Mouse (Mus musculus) naive thymus-derived CD4-positive, alpha-beta T cell, adult 2 months (primary cell): ENCODE results near the gene Astl.

ENCODE experiments used
- DNase-seq: peaks from one replicate; pipeline ENCODE4 v3.0.0-alpha.2; 2011; ENCODE audit warnings: low read depth

The Astl gene

GRCm38 (mm10) chr2:127367126-127367820 lies 28.8 kb downstream of the Astl start:
- no peak for DNase-seq

GRCm38 (mm10) chr2:127369703-127370376 lies 31.4 kb downstream of the Astl start:
- DNase-seq = no peak

GRCm38 (mm10) chr2:127370561-127371483 lies 32.4 kb downstream of the Astl start:
- no peak for DNase-seq

- no peak for DNase-seq
These were observed 33.0 kb downstream of the Astl start for GRCm38 (mm10) chr2:127371484-127371861.

- DNase-seq = no peak
These were observed 33.6 kb downstream of the Astl start for GRCm38 (mm10) chr2:127372082-127372481.

GRCm38 (mm10) chr2:127374131-127374530 lies 35.7 kb downstream of the Astl start:
- no peak for DNase-seq

GRCm38 (mm10) chr2:127375087-127375486 lies 36.6 kb downstream of the Astl start:
- DNase-seq = no peak

- DNase-seq = peak; percentile 31
These were observed 37.4 kb downstream of the Astl start for GRCm38 (mm10) chr2:127375759-127376341.

- no peak for DNase-seq
These were observed 38.1 kb downstream of the Astl start for GRCm38 (mm10) chr2:127376423-127377051.

GRCm38 (mm10) chr2:127377942-127378610 lies 39.6 kb downstream of the Astl start:
- no peak for DNase-seq

- DNase-seq = no peak
These were observed 40.2 kb downstream of the Astl start for GRCm38 (mm10) chr2:127378611-127378990.

GRCm38 (mm10) chr2:127379250-127379649 lies 40.8 kb downstream of the Astl start:
- DNase-seq = no peak

- DNase-seq = no peak
These were observed 45.4 kb downstream of the Astl start for GRCm38 (mm10) chr2:127383881-127384280.

GRCm38 (mm10) chr2:127387521-127387920 lies 49.1 kb downstream of the Astl start:
- no peak for DNase-seq

- no peak for DNase-seq
These were observed 51.9 kb downstream of the Astl start for GRCm38 (mm10) chr2:127390352-127390751.

GRCm38 (mm10) chr2:127390846-127391245 lies 52.4 kb downstream of the Astl start:
- no peak for DNase-seq

- no peak for DNase-seq
These were observed 52.9 kb downstream of the Astl start for GRCm38 (mm10) chr2:127391323-127391722.

- DNase-seq = no peak
These were observed 56.2 kb downstream of the Astl start for GRCm38 (mm10) chr2:127394606-127395161.

- DNase-seq = no peak
These were observed 60.3 kb downstream of the Astl start for GRCm38 (mm10) chr2:127398738-127399137.
